Mouse (Mus musculus) liver (tissue): ENCODE measurements around the gene Vmn1r71.
"Not testable (repeated sequence)": the region's sequence is repeated elsewhere in the genome, so short reads cannot be mapped to it uniquely, and the experiment has no call there.

Experiments
- DNase-seq: peaks from one replicate; pipeline ENCODE4 v3.0.0-alpha.2; 2020; ENCODE audit warnings: mixed read lengths

The Vmn1r71 gene

GRCm38 (mm10) chr7:10754264-10754663 is at the start of gene Vmn1r71:
TSS of gene Vmn1r71 (minus strand) at chr7:10754364.
- DNase-seq: no peak

DNA sequence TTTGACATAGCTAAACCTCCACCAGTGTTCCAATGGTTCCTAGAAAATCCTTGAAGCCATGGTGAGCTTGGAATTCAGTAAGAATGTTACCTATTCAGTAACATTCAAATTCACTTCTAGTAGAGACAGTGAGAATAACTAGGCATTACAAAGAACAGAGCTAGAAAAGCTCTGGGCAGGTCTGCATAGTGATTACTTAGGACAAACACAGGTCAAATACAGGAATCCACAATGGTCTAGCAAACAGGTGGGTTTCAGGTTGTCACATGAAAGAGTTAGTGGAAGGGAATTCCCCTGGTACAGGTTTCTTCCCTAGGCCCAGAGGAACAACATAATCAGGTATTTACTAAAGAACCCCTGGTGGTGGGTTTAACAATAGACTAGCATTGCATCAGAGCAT is 3.4 kb upstream of the Vmn1r71 start:
- not testable (repeated sequence) for DNase-seq
